Mouse (Mus musculus) liver, adult 2 months (tissue): ENCODE results near the gene Sln.

Experiments
- CTCF ChIP-seq: fragments of 200-500 bp; IDR thresholded peaks from 2 replicates; pipeline ENCODE4 v1.5.1; 2011; ENCODE audit warnings: low read depth, low read length, control low read depth
- POLR2A ChIP-seq: fragments of 200-500 bp; IDR thresholded peaks from 2 replicates; pipeline ENCODE4 v1.6.1; 2011; ENCODE audit warnings: low read length, control low read depth; ENCODE audit not compliant: insufficient read depth; ENCODE audit errors: extremely low read depth

- TF ChIP-seq CTCF (no peak), POLR2A (no peak)
These were observed 14.0 kb upstream of the Sln start for GRCm38 (mm10) chr9:53835976-53836375.
